Mouse (Mus musculus): ENCODE results near the gene Lgals3. TPM values are rescaled to one million over a fixed set of nuclear protein-coding genes. Genes with fewer than 3 reads are reported as not detected.
A peak's percentile ranks its signal among the peaks of the same experiment; 100 is the strongest.

The Lgals3 gene
- polyA plus RNA-seq, 2 experiments: 49.4 to 111 TPM

DNA sequence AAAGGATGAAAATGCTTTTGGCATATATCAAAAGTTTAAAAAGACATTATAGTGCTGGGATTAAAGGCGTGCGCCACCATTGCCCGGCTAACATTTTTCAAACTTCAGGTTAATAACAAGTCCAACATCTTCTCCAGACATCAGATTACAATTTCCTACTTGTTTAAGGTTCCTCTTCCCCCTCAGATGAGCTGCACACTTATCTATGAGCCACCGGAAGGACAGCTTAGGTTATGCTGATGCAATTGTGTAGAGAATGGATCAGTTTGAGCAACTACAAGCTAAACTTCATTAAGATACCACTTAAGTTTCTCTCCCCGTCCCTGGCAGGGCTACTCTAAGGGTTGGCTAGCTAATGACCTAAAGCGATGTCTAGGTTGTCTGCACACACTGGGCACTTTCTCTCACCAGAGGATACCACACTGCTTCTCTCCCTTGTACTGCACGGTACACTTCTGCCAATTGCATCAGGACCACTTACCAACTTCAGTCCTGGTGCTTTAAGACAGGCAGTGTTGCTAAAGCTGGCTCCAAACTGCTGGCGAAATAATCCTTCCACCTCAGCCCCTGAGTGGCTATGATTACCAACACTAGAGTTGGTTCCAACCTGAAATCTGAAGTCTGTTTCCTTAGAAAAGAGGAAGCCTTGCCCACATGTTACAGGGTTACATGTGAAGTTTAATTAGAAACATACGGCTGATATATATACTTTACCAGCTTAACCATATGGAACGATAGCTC is 26.0 kb downstream of the Lgals3 start:
- no peaks in the 10 kb centered on the region for H3K27me3 ChIP-seq (ENCODE audit: control insufficient read depth, insufficient read depth, low read length)
- DNase-seq (ENCODE audit: low spot score): no peak
- no peaks in the 10 kb centered on the region for H3K9me3 ChIP-seq (ENCODE audit: control insufficient read depth, low read length)
- no peaks in the 10 kb centered on the region for H3K4me1 ChIP-seq (ENCODE audit: control insufficient read depth, insufficient read depth, low read length)
- 81% methylated on average over 10 of the region's 10 CpGs for WGBS
- ATAC-seq (ENCODE audit: low FRiP score, low read depth): no peak
- TF ChIP-seq POLR2A (IDR thresholded peaks at IDR 0.05; ENCODE audit: borderline replicate concordance, extremely low read depth, insufficient read depth, insufficient read length): no peak
- no peak overlapping the region for H3K4me2 ChIP-seq (replicated peaks; ENCODE audit: low read depth, low read length, severe bottlenecking)
- H3K9ac ChIP-seq (ENCODE audit: low read depth, low read length, severe bottlenecking): no peak overlapping the region
- H3K4me3 ChIP-seq (replicated peaks; ENCODE audit: low read length): no peak overlapping the region
- no peak overlapping the region for H3K27ac ChIP-seq (replicated peaks; ENCODE audit: low read depth, low read length)
- H3K36me3 ChIP-seq (ENCODE audit: control insufficient read depth, insufficient read depth, low read length): peaks cover 83% of the 10 kb centered on the region

DNA sequence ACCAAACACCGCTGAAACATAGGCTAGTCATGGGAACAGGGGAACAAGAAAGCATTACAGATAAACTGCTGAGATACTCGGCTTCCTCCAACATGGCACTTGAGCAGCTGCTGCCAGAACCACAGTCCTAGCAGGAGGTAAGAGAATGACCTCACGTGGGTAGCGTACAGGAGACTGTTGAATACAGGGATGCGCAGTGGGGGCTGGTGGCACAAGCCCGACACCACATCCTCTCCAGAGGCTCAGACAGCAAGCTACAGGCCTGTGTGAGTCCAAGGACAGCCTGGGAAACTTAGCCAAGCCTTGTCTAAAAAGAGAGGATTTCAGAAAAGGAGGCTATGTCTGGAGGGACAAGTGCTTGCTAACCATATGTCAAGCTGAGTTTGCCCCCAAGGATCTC is 27.5 kb downstream of the Lgals3 start:
- ATAC-seq (ENCODE audit: low FRiP score, low read depth): no peak

DNA sequence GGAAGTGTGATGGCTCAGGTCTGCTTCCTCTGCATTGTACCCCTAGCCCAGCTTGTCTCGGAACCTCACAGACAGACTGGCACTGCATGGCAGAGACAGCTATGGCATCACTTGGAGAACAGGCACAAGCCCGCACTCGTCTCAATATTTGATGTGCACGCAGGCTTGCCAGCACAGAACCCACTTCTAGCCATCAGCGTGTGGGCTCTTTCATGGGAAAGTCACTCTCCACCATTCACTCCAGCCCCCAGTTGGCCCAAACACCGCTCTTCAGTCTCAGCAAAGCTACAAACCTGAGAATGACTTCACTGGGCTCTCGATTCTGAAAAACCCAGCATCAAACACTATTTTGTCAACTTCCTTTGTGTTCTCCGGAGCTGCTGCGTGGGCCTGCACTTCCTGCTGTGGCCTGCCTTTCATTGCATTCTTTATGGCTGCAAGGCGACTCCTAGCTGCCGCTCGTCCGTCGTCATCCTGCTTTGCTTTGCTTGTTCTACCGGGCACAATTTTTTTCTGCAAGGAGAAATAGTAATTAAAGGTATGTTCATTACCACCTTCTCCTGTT is 28.0 kb downstream of the Lgals3 start:
- Histone ChIP-seq H3K4me2 (replicated peaks; ENCODE audit: low read depth, low read length, severe bottlenecking) (no peak overlapping the region), H3K27me3 (ENCODE audit: control insufficient read depth, insufficient read depth, low read length) (no peaks in the 10 kb centered on the region), H3K9ac (ENCODE audit: low read depth, low read length, severe bottlenecking) (no peak overlapping the region), H3K4me1 (ENCODE audit: control insufficient read depth, insufficient read depth, low read length) (no peaks in the 10 kb centered on the region), H3K36me3 (ENCODE audit: control insufficient read depth, insufficient read depth, low read length) (peaks cover 82% of the 10 kb centered on the region), H3K9me3 (ENCODE audit: control insufficient read depth, low read length) (no peaks in the 10 kb centered on the region), H3K27ac (replicated peaks; ENCODE audit: low read depth, low read length) (no peak overlapping the region), H3K4me3 (replicated peaks; ENCODE audit: low read length) (no peak overlapping the region)
- no peak for ATAC-seq (ENCODE audit: low FRiP score, low read depth)
- DNase-seq (ENCODE audit: low spot score): no peak
- no peak for TF ChIP-seq POLR2A (IDR thresholded peaks at IDR 0.05; ENCODE audit: borderline replicate concordance, extremely low read depth, insufficient read depth, insufficient read length)
- 80% methylated on average over 15 of the region's 15 CpGs for WGBS

More for the DNA sequence above, 27.5 kb downstream of the Lgals3 start:
- Histone ChIP-seq H3K27ac (replicated peaks; ENCODE audit: low read depth, low read length) (no peak overlapping the region), H3K4me1 (ENCODE audit: control insufficient read depth, insufficient read depth, low read length) (no peaks in the 10 kb centered on the region), H3K36me3 (ENCODE audit: control insufficient read depth, insufficient read depth, low read length) (peaks cover 82% of the 10 kb centered on the region), H3K27me3 (ENCODE audit: control insufficient read depth, insufficient read depth, low read length) (no peaks in the 10 kb centered on the region), H3K4me2 (replicated peaks; ENCODE audit: low read depth, low read length, severe bottlenecking) (no peak overlapping the region), H3K9ac (ENCODE audit: low read depth, low read length, severe bottlenecking) (no peak overlapping the region), H3K4me3 (replicated peaks; ENCODE audit: low read length) (no peak overlapping the region), H3K9me3 (ENCODE audit: control insufficient read depth, low read length) (no peaks in the 10 kb centered on the region)
- DNase-seq (ENCODE audit: low spot score): no peak
- 95% methylated on average over 6 of the region's 6 CpGs for WGBS
- no peak for TF ChIP-seq POLR2A (IDR thresholded peaks at IDR 0.05; ENCODE audit: borderline replicate concordance, extremely low read depth, insufficient read depth, insufficient read length)

DNA sequence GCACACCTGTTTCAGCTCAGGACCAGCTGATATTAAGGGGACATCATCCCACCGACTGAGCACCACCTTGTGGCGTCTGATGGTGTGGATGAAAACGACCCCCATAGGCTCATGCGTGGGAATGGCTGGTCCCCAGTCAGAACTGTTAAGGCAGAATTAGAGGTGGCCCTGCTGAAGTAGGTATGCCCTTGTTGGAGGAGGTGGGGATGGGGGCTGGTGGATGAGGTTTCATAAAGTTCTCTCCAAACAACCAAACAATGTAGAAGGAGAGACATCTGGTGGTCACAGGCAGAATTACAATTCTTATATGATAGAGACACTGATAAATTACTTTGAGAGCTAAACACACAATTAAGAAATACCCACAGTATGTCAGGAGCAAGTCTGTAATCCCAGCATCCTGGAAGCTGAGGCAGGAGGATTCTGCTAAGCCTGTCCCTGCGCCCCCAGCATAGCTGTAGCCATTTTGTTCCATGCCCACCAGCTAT is 28.7 kb downstream of the Lgals3 start:
- Histone ChIP-seq H3K27ac (replicated peaks; ENCODE audit: low read depth, low read length) (no peak overlapping the region), H3K4me2 (replicated peaks; ENCODE audit: low read depth, low read length, severe bottlenecking) (no peak overlapping the region), H3K9ac (ENCODE audit: low read depth, low read length, severe bottlenecking) (no peak overlapping the region), H3K9me3 (ENCODE audit: control insufficient read depth, low read length) (no peaks in the 10 kb centered on the region), H3K4me3 (replicated peaks; ENCODE audit: low read length) (no peak overlapping the region), H3K4me1 (ENCODE audit: control insufficient read depth, insufficient read depth, low read length) (no peaks in the 10 kb centered on the region), H3K27me3 (ENCODE audit: control insufficient read depth, insufficient read depth, low read length) (no peaks in the 10 kb centered on the region), H3K36me3 (ENCODE audit: control insufficient read depth, insufficient read depth, low read length) (peaks cover 80% of the 10 kb centered on the region)
- DNase-seq (ENCODE audit: low spot score): peak; percentile 55
- WGBS: 49% methylated on average over 5 of the region's 5 CpGs
- ATAC-seq (ENCODE audit: low FRiP score, low read depth): peak; percentile 53; the same call in 1 of the 2 replicates
- no peak for TF ChIP-seq POLR2A (IDR thresholded peaks at IDR 0.05; ENCODE audit: borderline replicate concordance, extremely low read depth, insufficient read depth, insufficient read length)

DNA sequence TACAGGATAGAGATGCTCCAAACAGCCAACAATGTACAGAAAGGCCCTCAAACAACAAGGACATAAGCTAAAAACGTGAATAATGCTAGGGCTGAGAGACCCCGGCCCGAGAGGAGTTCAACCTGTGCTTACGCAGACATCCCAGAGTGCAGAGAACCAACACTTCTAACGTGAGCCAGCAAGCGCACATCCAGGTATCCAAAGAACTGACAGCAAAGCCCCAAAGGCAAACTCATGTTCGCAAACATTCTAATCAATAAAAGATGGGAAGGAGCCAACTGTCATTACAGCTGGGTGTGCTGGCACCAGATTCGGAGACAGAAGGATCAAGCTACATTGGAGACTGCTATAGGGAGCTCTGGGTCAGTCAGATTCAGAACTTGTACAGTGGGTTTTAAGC is 35.2 kb downstream of the Lgals3 start:
- no peak overlapping the region for H3K9ac ChIP-seq (ENCODE audit: low read depth, low read length, severe bottlenecking)
- H3K4me2 ChIP-seq (replicated peaks; ENCODE audit: low read depth, low read length, severe bottlenecking): no peak overlapping the region
- H3K27ac ChIP-seq (replicated peaks; ENCODE audit: low read depth, low read length): no peak overlapping the region
- peaks cover 82% of the 10 kb centered on the region for H3K36me3 ChIP-seq (ENCODE audit: control insufficient read depth, insufficient read depth, low read length)
- no peak for TF ChIP-seq POLR2A (IDR thresholded peaks at IDR 0.05; ENCODE audit: borderline replicate concordance, extremely low read depth, insufficient read depth, insufficient read length)
- no peaks in the 10 kb centered on the region for H3K9me3 ChIP-seq (ENCODE audit: control insufficient read depth, low read length)
- DNase-seq (ENCODE audit: low spot score) (no peak), ATAC-seq (ENCODE audit: low FRiP score, low read depth) (no peak)
- H3K27me3 ChIP-seq (ENCODE audit: control insufficient read depth, insufficient read depth, low read length): no peaks in the 10 kb centered on the region
- 89% methylated on average over 8 of the region's 8 CpGs for WGBS
- no peak overlapping the region for H3K4me3 ChIP-seq (replicated peaks; ENCODE audit: low read length)
- no peaks in the 10 kb centered on the region for H3K4me1 ChIP-seq (ENCODE audit: control insufficient read depth, insufficient read depth, low read length)
